Mouse (Mus musculus): Measurements from ENCODE around the gene Plppr2. TPM values are rescaled to one million over a fixed set of nuclear protein-coding genes. Genes with fewer than 3 reads are reported as not detected.

The Plppr2 gene
- 0.70 and 1.0 TPM in 2 replicates for polyA plus RNA-seq (2015; fragmentation: Nextera tagmentation; extraction: Ambion mirVana)

DNA sequence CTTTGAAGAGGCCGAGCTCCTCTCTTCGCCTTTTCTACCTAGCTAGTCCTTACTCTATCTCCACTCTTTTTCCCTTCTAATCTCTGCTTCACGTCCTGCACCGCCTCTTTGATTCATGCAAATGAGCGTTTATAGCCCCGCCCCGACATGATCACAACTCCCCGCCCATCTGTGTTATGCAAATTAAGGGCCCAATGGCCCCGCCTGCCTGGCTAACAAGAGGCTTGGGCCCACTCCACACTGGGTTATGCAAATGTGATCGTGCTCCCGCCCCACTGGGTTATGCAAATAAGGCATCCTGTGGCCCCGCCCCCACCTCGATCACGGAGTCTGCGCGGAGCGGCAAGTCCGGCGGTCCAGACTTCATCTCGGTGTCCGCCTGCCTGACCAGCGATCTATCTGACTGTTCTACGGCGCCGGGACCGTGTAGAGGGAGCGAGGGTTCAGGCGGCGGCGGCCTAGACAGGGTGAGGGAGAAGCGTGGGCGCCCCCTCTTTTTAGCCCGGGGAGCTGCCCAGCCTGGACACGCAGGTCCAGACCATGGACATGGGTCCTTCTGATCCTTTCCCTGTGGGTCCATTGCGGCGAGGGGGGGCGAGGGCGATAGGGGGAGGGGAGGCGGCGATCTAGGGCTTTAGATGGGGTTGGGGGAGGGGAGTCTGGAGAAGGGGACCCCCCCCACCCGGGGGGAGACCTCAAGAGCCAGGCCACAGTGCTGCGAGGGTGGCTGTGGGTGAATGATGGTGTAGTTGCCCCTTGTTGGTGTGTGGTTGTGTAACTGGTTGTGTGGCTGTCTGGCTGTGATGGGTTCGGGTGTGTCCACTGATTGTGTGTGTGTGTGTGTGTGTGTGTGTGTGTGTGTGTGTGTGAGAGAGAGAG lies at the start of gene Plppr2:
Plppr2 (plus strand) TSS at position 342 of the 879 bp plus-strand sequence.
- Histone ChIP-seq H3K9me3 (ENCODE audit: low read length) (no peaks in the 10 kb centered on the region), H3K4me1 (ENCODE audit: insufficient read depth) (peaks cover 10% of the 10 kb centered on the region; the same call in 1 of the 2 replicates), H3K4me3 (ENCODE audit: low read depth, low read length) (peak within 1 kb of the TSS; percentile 48), H3K27ac (ENCODE audit: low read depth) (no peak within 1 kb of the TSS), H3K9ac (replicated peaks) (peak within 1 kb of the TSS; percentile 59), H3K36me3 (replicated peaks; ENCODE audit: insufficient read depth, low read length) (no peaks in the 10 kb centered on the region), H3K27me3 (ENCODE audit: insufficient read depth, low read length) (no peaks in the 10 kb centered on the region), H3K4me2 (ENCODE audit: low read depth, low read length) (peak within 1 kb of the TSS; percentile 84)
- TF ChIP-seq EP300 (IDR thresholded peaks at IDR 0.05; ENCODE audit: low read depth) (no peak), CTCF (IDR thresholded peaks at IDR 0.05; ENCODE audit: low read depth) (0 out of 2 replicates have a peak, but pooled peaks have one; percentile 7)
- DNase-seq: peak; percentile 93
- WGBS (ENCODE audit: insufficient replicate concordance): 5% methylated on average over 39 of the region's 43 CpGs
- peak; percentile 96 for ATAC-seq

GRCm38 (mm10) chr9:21889229-21889628 lies 47.6 kb upstream of the Plppr2 start:
- H3K4me2 ChIP-seq (ENCODE audit: low read depth, low read length): no peak overlapping the region
- DNase-seq (peak; percentile 27), ATAC-seq (no peak)
- H3K4me1 ChIP-seq (ENCODE audit: insufficient read depth): no peaks in the 10 kb centered on the region
- H3K9me3 ChIP-seq (ENCODE audit: low read length): no peaks in the 10 kb centered on the region
- 53% methylated on average over 3 of the region's 3 CpGs for WGBS (ENCODE audit: insufficient replicate concordance)
- H3K36me3 ChIP-seq (replicated peaks; ENCODE audit: insufficient read depth, low read length): no peaks in the 10 kb centered on the region
- H3K9ac ChIP-seq (replicated peaks): no peak overlapping the region
- H3K4me3 ChIP-seq (ENCODE audit: low read depth, low read length): no peak overlapping the region
- H3K27me3 ChIP-seq (ENCODE audit: insufficient read depth, low read length): no peaks in the 10 kb centered on the region
- TF ChIP-seq CTCF (IDR thresholded peaks at IDR 0.05; ENCODE audit: low read depth) (peak; percentile 60), EP300 (IDR thresholded peaks at IDR 0.05; ENCODE audit: low read depth) (no peak)
- no peak overlapping the region for H3K27ac ChIP-seq (ENCODE audit: low read depth)

GRCm38 (mm10) chr9:21901223-21901820 lies 35.5 kb upstream of the Plppr2 start:
- WGBS (ENCODE audit: insufficient replicate concordance): 13% methylated on average over 10 of the region's 10 CpGs
- ATAC-seq: peak; percentile 90
- Histone ChIP-seq H3K4me2 (ENCODE audit: low read depth, low read length) (peak overlapping the region; percentile 71), H3K9ac (replicated peaks) (no peak overlapping the region), H3K27ac (ENCODE audit: low read depth) (no peak overlapping the region), H3K36me3 (replicated peaks; ENCODE audit: insufficient read depth, low read length) (no peaks in the 10 kb centered on the region), H3K27me3 (ENCODE audit: insufficient read depth, low read length) (no peaks in the 10 kb centered on the region), H3K9me3 (ENCODE audit: low read length) (no peaks in the 10 kb centered on the region), H3K4me1 (ENCODE audit: insufficient read depth) (peaks cover 9% of the 10 kb centered on the region; the same call in 1 of the 2 replicates), H3K4me3 (ENCODE audit: low read depth, low read length) (peak overlapping the region; percentile 45)
- DNase-seq: peak; percentile 72
- TF ChIP-seq EP300 (IDR thresholded peaks at IDR 0.05; ENCODE audit: low read depth): no peak
- TF ChIP-seq CTCF (IDR thresholded peaks at IDR 0.05; ENCODE audit: low read depth): peak; percentile 39

- DNase-seq (no peak), ATAC-seq (no peak)
- Histone ChIP-seq H3K36me3 (replicated peaks; ENCODE audit: insufficient read depth, low read length) (no peaks in the 10 kb centered on the region), H3K9me3 (ENCODE audit: low read length) (no peaks in the 10 kb centered on the region), H3K27ac (ENCODE audit: low read depth) (no peak overlapping the region), H3K27me3 (ENCODE audit: insufficient read depth, low read length) (no peaks in the 10 kb centered on the region), H3K4me2 (ENCODE audit: low read depth, low read length) (no peak overlapping the region), H3K4me1 (ENCODE audit: insufficient read depth) (peaks cover 12% of the 10 kb centered on the region), H3K4me3 (ENCODE audit: low read depth, low read length) (no peak overlapping the region), H3K9ac (replicated peaks) (no peak overlapping the region)
- TF ChIP-seq CTCF (IDR thresholded peaks at IDR 0.05; ENCODE audit: low read depth) (no peak), EP300 (IDR thresholded peaks at IDR 0.05; ENCODE audit: low read depth) (no peak)
- 75% methylated on average over 4 of the region's 4 CpGs for WGBS (ENCODE audit: insufficient replicate concordance)
Measured at GRCm38 (mm10) chr9:21904031-21904430, 32.8 kb upstream of the Plppr2 start.

- ATAC-seq (no peak), DNase-seq (no peak)
- H3K9me3 ChIP-seq (ENCODE audit: low read length): no peaks in the 10 kb centered on the region
- peak overlapping the region; percentile 62 for H3K27ac ChIP-seq (ENCODE audit: low read depth)
- H3K4me1 ChIP-seq (ENCODE audit: insufficient read depth): peaks cover 10% of the 10 kb centered on the region
- H3K4me3 ChIP-seq (ENCODE audit: low read depth, low read length): no peak overlapping the region
- H3K36me3 ChIP-seq (replicated peaks; ENCODE audit: insufficient read depth, low read length): peaks cover 4% of the 10 kb centered on the region; the same call in 1 of the 2 replicates
- no peak overlapping the region for H3K4me2 ChIP-seq (ENCODE audit: low read depth, low read length)
- WGBS (ENCODE audit: insufficient replicate concordance): 28% methylated on average over 11 of the region's 11 CpGs
- H3K27me3 ChIP-seq (ENCODE audit: insufficient read depth, low read length): no peaks in the 10 kb centered on the region
- no peak overlapping the region for H3K9ac ChIP-seq (replicated peaks)
- no peak for TF ChIP-seq CTCF (IDR thresholded peaks at IDR 0.05; ENCODE audit: low read depth)
- TF ChIP-seq EP300 (IDR thresholded peaks at IDR 0.05; ENCODE audit: low read depth): no peak
Measured at GRCm38 (mm10) chr9:21908216-21908615, 28.6 kb upstream of the Plppr2 start.

Data from liver, postnatal 0 days (tissue).